Mouse (Mus musculus): ENCODE data around the gene Zfand2b.
A peak's percentile ranks its signal among the peaks of the same experiment; 100 is the strongest.

The Zfand2b gene

GRCm38 (mm10) chr1:75214442-75214841 is 46.0 kb downstream of the Zfand2b start:
- DNase-seq (ENCODE audit: low read depth) = no peak

GRCm38 (mm10) chr1:75214886-75215285 is 46.4 kb downstream of the Zfand2b start:
- no peak for DNase-seq (ENCODE audit: low read depth)

GRCm38 (mm10) chr1:75215785-75216184 is 47.3 kb downstream of the Zfand2b start:
- no peak for DNase-seq (ENCODE audit: low read depth)

- DNase-seq (ENCODE audit: low read depth) = no peak
Measured at GRCm38 (mm10) chr1:75216797-75217585, 48.5 kb downstream of the Zfand2b start.

GRCm38 (mm10) chr1:75217893-75218226 is 49.4 kb downstream of the Zfand2b start:
- no peak for DNase-seq (ENCODE audit: low read depth)

GRCm38 (mm10) chr1:75218227-75219001 is 50.0 kb downstream of the Zfand2b start:
- DNase-seq (ENCODE audit: low read depth) = no peak

GRCm38 (mm10) chr1:75219078-75219477 is 50.6 kb downstream of the Zfand2b start:
- peak; percentile 66 for DNase-seq (ENCODE audit: low read depth)

- no peak for DNase-seq (ENCODE audit: low read depth)
Measured at GRCm38 (mm10) chr1:75219531-75219930, 51.1 kb downstream of the Zfand2b start, which contains the start of gene Tuba4a. Gene Tuba4a (minus strand): TSS chr1:75219865.
